Mouse (Mus musculus) intestine, postnatal 0 days (tissue): Measurements from ENCODE around the gene Ccsap. TPM values are rescaled to one million over a fixed set of nuclear protein-coding genes. Genes with fewer than 3 reads are reported as not detected.

Experiments used
- ATAC-seq: fragments of 200-750 bp; cut with Nextera tagmentation; 2 replicates; pipeline ENCODE4 v1.8.0; 2017; ENCODE audit warnings: mild to moderate bottlenecking, moderate TSS enrichment, moderate library complexity
- H3K27ac ChIP-seq: fragments of 300-500 bp; sonication (generic); 2 replicates; pipeline ENCODE4 v1.5.1; 2014; ENCODE audit warnings: mild to moderate bottlenecking, low read depth, low read length, moderate library complexity
- H3K27me3 ChIP-seq: fragments of 300-500 bp; sonication (generic); replicated peaks from 2 replicates; pipeline ENCODE4 v1.6.1; 2014; ENCODE audit warnings: low read length, mixed read lengths; ENCODE audit not compliant: control insufficient read depth, insufficient read depth
- H3K36me3 ChIP-seq: fragments of 300-500 bp; sonication (generic); 2 replicates; pipeline ENCODE4 v1.6.1; 2014; ENCODE audit warnings: mild to moderate bottlenecking, moderate library complexity; ENCODE audit not compliant: control insufficient read depth, insufficient read depth
- H3K4me1 ChIP-seq: fragments of 300-500 bp; sonication (generic); replicated peaks from 2 replicates; pipeline ENCODE4 v1.6.1; 2014; ENCODE audit warnings: antibody characterized with exemption, low read length, mixed read lengths; ENCODE audit not compliant: control insufficient read depth, insufficient read depth
- H3K4me2 ChIP-seq: fragments of 300-500 bp; sonication (generic); replicated peaks from 2 replicates; pipeline ENCODE4 v1.6.1; 2014; ENCODE audit warnings: low read depth, mild to moderate bottlenecking, moderate library complexity
- H3K4me3 ChIP-seq: fragments of 300-500 bp; sonication (generic); 2 replicates; pipeline ENCODE4 v1.5.1; 2014; ENCODE audit warnings: low read depth, low read length
- H3K9ac ChIP-seq: fragments of 300-500 bp; sonication (generic); 2 replicates; pipeline ENCODE4 v1.6.1; 2014; ENCODE audit warnings: mild to moderate bottlenecking, low read depth, low read length
- H3K9me3 ChIP-seq: fragments of 300-500 bp; sonication (generic); 2 replicates; pipeline ENCODE4 v1.6.1; 2016; ENCODE audit warnings: mixed run types; ENCODE audit not compliant: control insufficient read depth
- CTCF ChIP-seq: sonication (generic); IDR thresholded peaks from 2 replicates; pipeline ENCODE4 v1.5.1; 2016; ENCODE audit warnings: low read depth, mild to moderate bottlenecking, control low read depth, antibody characterized with exemption, moderate library complexity
- WGBS: fragments of 180-500 bp; shearing (Covaris S2); extraction: QIAGEN DNeasy Blood & Tissue Kit; methylation state at CpG from one replicate; pipeline ENCODE4 v1.1.7; 2014; 5-methylcytosine and 5-hydroxymethylcytosine counted together
- polyA plus RNA-seq: library from polyadenylated mRNA; unstranded; fragments of >200 nt; fragmentation: Nextera tagmentation; extraction: Ambion mirVana; gene quantifications from 2 replicates; pipeline ENCODE4 v1.2.1, GENCODE M21; 2015

Ccsap gene
- polyA plus RNA-seq, 1 experiment from 2014 or later, result 1.8 TPM

DNA sequence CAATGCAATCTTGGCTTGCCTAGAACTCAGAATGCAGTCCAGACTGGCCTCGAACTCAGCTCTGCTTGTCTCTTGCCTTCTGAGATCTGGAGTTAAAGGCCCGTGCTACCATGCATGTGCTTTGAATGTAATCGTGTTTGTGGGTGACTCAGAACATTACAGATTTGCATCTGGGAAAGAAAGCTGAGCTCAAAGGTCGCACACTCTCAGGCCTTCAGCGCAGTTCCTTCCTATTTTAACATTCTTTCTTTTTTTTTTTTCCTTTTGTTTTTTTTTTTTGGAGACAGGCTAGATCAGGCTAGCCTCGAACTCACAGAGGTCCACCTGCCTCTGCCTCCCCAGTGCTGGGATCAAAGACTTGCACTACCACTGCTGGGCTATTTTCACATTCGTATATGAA lies 55.4 kb downstream of the Ccsap start:
- H3K27ac ChIP-seq, result peak overlapping the region; percentile 96
- 54% methylated on average over 7 of the region's 7 CpGs for WGBS
- no peak for TF ChIP-seq CTCF

DNA sequence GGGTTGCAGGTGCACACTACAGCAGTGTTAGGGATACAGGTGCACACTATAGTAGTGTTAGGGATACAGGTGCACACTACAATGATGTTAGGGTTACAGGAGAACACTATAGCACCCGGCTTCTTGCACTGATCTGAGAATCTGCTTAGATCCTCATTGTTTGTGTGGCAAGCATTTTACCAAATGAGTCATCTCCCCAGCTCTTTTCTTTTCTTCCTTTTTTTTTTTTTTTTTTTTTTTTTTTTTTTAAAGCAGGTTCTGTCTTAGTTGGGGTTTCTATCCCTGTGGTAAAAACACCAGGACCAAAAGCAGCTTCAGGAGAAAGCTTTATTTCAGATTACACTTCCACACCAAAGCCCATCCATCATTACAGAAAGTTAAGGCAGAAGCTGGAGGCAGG lies 56.4 kb downstream of the Ccsap start:
- no peak for TF ChIP-seq CTCF

More for the DNA sequence above, 55.4 kb downstream of the Ccsap start:
- no peaks in the 10 kb centered on the region for H3K27me3 ChIP-seq
- ATAC-seq, result no peak
- peaks cover 9% of the 10 kb centered on the region for H3K4me1 ChIP-seq
- no peaks in the 10 kb centered on the region for H3K36me3 ChIP-seq
- no peak overlapping the region for H3K9ac ChIP-seq
- H3K9me3 ChIP-seq, result no peaks in the 10 kb centered on the region
- H3K4me2 ChIP-seq, result peak overlapping the region; percentile 84; the same call in 1 of the 2 replicates
- H3K4me3 ChIP-seq, result no peak overlapping the region

GRCm38 (mm10) chr8:123801538-123801937 lies 58.5 kb downstream of the Ccsap start:
- WGBS, result 82% methylated on average over 2 of the region's 2 CpGs

More for the DNA sequence above, 56.4 kb downstream of the Ccsap start:
- Histone ChIP-seq H3K27me3 (no peaks in the 10 kb centered on the region), H3K9me3 (no peaks in the 10 kb centered on the region), H3K4me2 (no peak overlapping the region), H3K4me3 (no peak overlapping the region), H3K27ac (no peak overlapping the region), H3K36me3 (no peaks in the 10 kb centered on the region), H3K9ac (no peak overlapping the region), H3K4me1 (peaks cover 9% of the 10 kb centered on the region)
- ATAC-seq, result no peak
- 68% methylated on average over 1 of the region's 1 CpGs for WGBS

GRCm38 (mm10) chr8:123800867-123801266 lies 59.1 kb downstream of the Ccsap start:
- no peaks in the 10 kb centered on the region for H3K9me3 ChIP-seq
- 0 out of 2 replicates have a peak, but pooled peaks cover 5% of the 10 kb centered on the region for H3K4me1 ChIP-seq
- H3K27me3 ChIP-seq, result no peaks in the 10 kb centered on the region
- no peak for ATAC-seq
- no peaks in the 10 kb centered on the region for H3K36me3 ChIP-seq
- 92% methylated on average over 7 of the region's 7 CpGs for WGBS
- no peak overlapping the region for H3K27ac ChIP-seq
- H3K9ac ChIP-seq, result no peak overlapping the region
- no peak overlapping the region for H3K4me3 ChIP-seq
- TF ChIP-seq CTCF, result peak; percentile 32
- no peak overlapping the region for H3K4me2 ChIP-seq

More at GRCm38 (mm10) chr8:123801538-123801937, 58.5 kb downstream of the Ccsap start:
- Histone ChIP-seq H3K9me3 (no peaks in the 10 kb centered on the region), H3K27ac (no peak overlapping the region), H3K27me3 (no peaks in the 10 kb centered on the region), H3K4me1 (0 out of 2 replicates have a peak, but pooled peaks cover 3% of the 10 kb centered on the region), H3K9ac (no peak overlapping the region), H3K36me3 (no peaks in the 10 kb centered on the region), H3K4me3 (no peak overlapping the region), H3K4me2 (no peak overlapping the region)
- TF ChIP-seq CTCF, result no peak
- no peak for ATAC-seq

GRCm38 (mm10) chr8:123799885-123800284 lies 60.1 kb downstream of the Ccsap start:
- WGBS, result 31% methylated on average over 3 of the region's 3 CpGs
- Histone ChIP-seq H3K9me3 (no peaks in the 10 kb centered on the region), H3K9ac (no peak overlapping the region), H3K27me3 (no peaks in the 10 kb centered on the region), H3K4me1 (0 out of 2 replicates have a peak, but pooled peaks cover 11% of the 10 kb centered on the region), H3K27ac (0 out of 2 replicates have a peak overlapping the region, but pooled peaks have one; percentile 1), H3K4me3 (no peak overlapping the region), H3K36me3 (no peaks in the 10 kb centered on the region), H3K4me2 (no peak overlapping the region)
- TF ChIP-seq CTCF, result no peak
- no peak for ATAC-seq

- WGBS, result 59% methylated on average over 6 of the region's 6 CpGs
- Histone ChIP-seq H3K4me1 (0 out of 2 replicates have a peak, but pooled peaks cover 11% of the 10 kb centered on the region), H3K36me3 (no peaks in the 10 kb centered on the region), H3K27me3 (no peaks in the 10 kb centered on the region), H3K27ac (peak overlapping the region; percentile 50; the same call in 1 of the 2 replicates), H3K9me3 (no peaks in the 10 kb centered on the region), H3K9ac (no peak overlapping the region), H3K4me3 (no peak overlapping the region), H3K4me2 (no peak overlapping the region)
- no peak for ATAC-seq
- TF ChIP-seq CTCF, result no peak
Observed at GRCm38 (mm10) chr8:123799434-123799833, 60.6 kb downstream of the Ccsap start.
